Mouse (Mus musculus) E14TG2a.4 (cell line): ENCODE measurements around the gene Cdk5rap2.

Experiments used
- H3K27me3 ChIP-seq: 2 replicates; pipeline ENCODE4 v1.6.1; 2014; ENCODE audit warnings: low read length, control low read depth; ENCODE audit not compliant: insufficient read depth
- H3K36me3 ChIP-seq: 2 replicates; pipeline ENCODE4 v1.6.1; 2014; ENCODE audit warnings: low read length, control low read depth; ENCODE audit not compliant: insufficient read depth
- H3K4me1 ChIP-seq: replicated peaks from 2 replicates; pipeline ENCODE4 v1.6.1; 2014; ENCODE audit warnings: low read depth, low read length, control low read depth
- H3K4me3 ChIP-seq: replicated peaks from 2 replicates; pipeline ENCODE4 v1.5.1; 2014; ENCODE audit warnings: mild to moderate bottlenecking, low read length
- H3K9me3 ChIP-seq: 2 replicates; pipeline ENCODE4 v1.6.1; 2014; ENCODE audit warnings: low read length, control low read depth
- CTCF ChIP-seq: conservative IDR thresholded peaks from 2 replicates; pipeline ENCODE4 v1.5.1; 2014; ENCODE audit warnings: low read length
- NANOG ChIP-seq: IDR thresholded peaks from 2 replicates; pipeline ENCODE4 v1.6.1; 2014; ENCODE audit warnings: borderline replicate concordance, low read length, mixed read lengths
- POU5F1 ChIP-seq: IDR thresholded peaks from 2 replicates; pipeline ENCODE4 v1.6.1; 2014; ENCODE audit warnings: low read length, borderline replicate concordance

Gene Cdk5rap2

GRCm38 (mm10) chr4:70331181-70331580 lies 79.1 kb downstream of the Cdk5rap2 start:
- Histone ChIP-seq H3K36me3 (peaks cover 34% of the 10 kb centered on the region), H3K4me3 (no peak overlapping the region), H3K27me3 (no peaks in the 10 kb centered on the region), H3K4me1 (peaks cover 55% of the 10 kb centered on the region), H3K9me3 (no peaks in the 10 kb centered on the region)
- TF ChIP-seq CTCF (no peak), POU5F1 (no peak), NANOG (no peak)

GRCm38 (mm10) chr4:70328033-70328432 lies 82.2 kb downstream of the Cdk5rap2 start:
- Histone ChIP-seq H3K27me3 (no peaks in the 10 kb centered on the region), H3K9me3 (no peaks in the 10 kb centered on the region), H3K4me1 (peaks cover 32% of the 10 kb centered on the region), H3K36me3 (peaks cover 40% of the 10 kb centered on the region), H3K4me3 (no peak overlapping the region)
- TF ChIP-seq NANOG: no peak
- TF ChIP-seq POU5F1: no peak
- TF ChIP-seq CTCF: no peak

GRCm38 (mm10) chr4:70327436-70327835 lies 82.8 kb downstream of the Cdk5rap2 start:
- Histone ChIP-seq H3K36me3 (peaks cover 42% of the 10 kb centered on the region), H3K9me3 (no peaks in the 10 kb centered on the region), H3K27me3 (no peaks in the 10 kb centered on the region), H3K4me1 (peaks cover 26% of the 10 kb centered on the region), H3K4me3 (no peak overlapping the region)
- TF ChIP-seq CTCF: no peak
- TF ChIP-seq NANOG: no peak
- TF ChIP-seq POU5F1: no peak

GRCm38 (mm10) chr4:70321586-70321985 lies 88.7 kb downstream of the Cdk5rap2 start:
- no peak overlapping the region for H3K4me3 ChIP-seq
- no peaks in the 10 kb centered on the region for H3K27me3 ChIP-seq
- no peaks in the 10 kb centered on the region for H3K9me3 ChIP-seq
- H3K36me3 ChIP-seq: peaks cover 37% of the 10 kb centered on the region
- H3K4me1 ChIP-seq: no peaks in the 10 kb centered on the region
- no peak for TF ChIP-seq NANOG
- TF ChIP-seq POU5F1: no peak
- no peak for TF ChIP-seq CTCF

- H3K9me3 ChIP-seq: no peaks in the 10 kb centered on the region
- no peaks in the 10 kb centered on the region for H3K4me1 ChIP-seq
- no peak overlapping the region for H3K4me3 ChIP-seq
- H3K27me3 ChIP-seq: no peaks in the 10 kb centered on the region
- peaks cover 56% of the 10 kb centered on the region for H3K36me3 ChIP-seq
- TF ChIP-seq CTCF (no peak), POU5F1 (no peak), NANOG (no peak)
Measured at GRCm38 (mm10) chr4:70312170-70312569, 98.1 kb downstream of the Cdk5rap2 start.

GRCm38 (mm10) chr4:70311530-70311929 lies 98.7 kb downstream of the Cdk5rap2 start:
- H3K4me1 ChIP-seq: no peaks in the 10 kb centered on the region
- peaks cover 56% of the 10 kb centered on the region for H3K36me3 ChIP-seq
- H3K27me3 ChIP-seq: no peaks in the 10 kb centered on the region
- H3K4me3 ChIP-seq: no peak overlapping the region
- no peaks in the 10 kb centered on the region for H3K9me3 ChIP-seq
- TF ChIP-seq POU5F1 (no peak), NANOG (no peak), CTCF (no peak)

- Histone ChIP-seq H3K4me1 (no peaks in the 10 kb centered on the region), H3K27me3 (no peaks in the 10 kb centered on the region), H3K36me3 (peaks cover 65% of the 10 kb centered on the region), H3K4me3 (no peak overlapping the region), H3K9me3 (no peaks in the 10 kb centered on the region)
- TF ChIP-seq POU5F1 (no peak), CTCF (peak; percentile 91), NANOG (no peak)
Measured at GRCm38 (mm10) chr4:70307230-70307629, 103.0 kb downstream of the Cdk5rap2 start.

- no peak for TF ChIP-seq POU5F1
- TF ChIP-seq CTCF: no peak
- no peak for TF ChIP-seq NANOG
- H3K36me3 ChIP-seq: peaks cover 76% of the 10 kb centered on the region
- no peak overlapping the region for H3K4me3 ChIP-seq
- H3K27me3 ChIP-seq: no peaks in the 10 kb centered on the region
- no peaks in the 10 kb centered on the region for H3K9me3 ChIP-seq
- no peaks in the 10 kb centered on the region for H3K4me1 ChIP-seq
Measured at GRCm38 (mm10) chr4:70303870-70304269, 106.4 kb downstream of the Cdk5rap2 start.

- Histone ChIP-seq H3K36me3 (peaks cover 87% of the 10 kb centered on the region), H3K9me3 (no peaks in the 10 kb centered on the region), H3K4me3 (no peak overlapping the region), H3K4me1 (no peaks in the 10 kb centered on the region), H3K27me3 (no peaks in the 10 kb centered on the region)
- no peak for TF ChIP-seq NANOG
- TF ChIP-seq CTCF: no peak
- no peak for TF ChIP-seq POU5F1
Measured at GRCm38 (mm10) chr4:70301187-70301586, 109.1 kb downstream of the Cdk5rap2 start.
